Mouse (Mus musculus): ENCODE measurements at regions not wholly inside any gene's neighbourhood (a gene's known extent, or its start where the extent isn't known, plus 50 kb on each side); places are given as distances from the start of the nearest gene placed in this dataset.

DNA sequence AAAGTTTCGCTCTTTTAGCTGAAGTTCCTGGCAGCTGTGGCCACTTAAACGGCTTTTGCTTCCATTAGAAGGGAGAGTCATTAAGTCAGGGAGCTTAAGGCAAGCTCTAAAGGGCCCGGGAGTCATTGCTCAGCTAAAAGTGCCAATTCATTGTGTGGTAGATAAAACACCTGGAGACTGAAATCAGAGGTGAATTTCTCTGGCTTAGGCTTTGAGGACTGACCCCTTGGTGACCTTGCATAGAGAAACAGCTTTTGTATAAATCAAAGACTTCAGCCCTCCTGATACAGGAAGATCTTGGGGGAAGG is 224.1 kb upstream of the Tmem45b start:
- no peak overlapping the region for H3K27ac ChIP-seq (ENCODE audit: low read length)
- 0 out of 2 replicates have a peak overlapping the region, but pooled peaks have one; percentile 8 for H3K4me3 ChIP-seq (ENCODE audit: low read depth, low read length)
- no peak for ATAC-seq (ENCODE audit: insufficient number of reproducible peaks, insufficient read depth, low FRiP score, low read depth)
- WGBS, result 3% methylated on average over 3 of the region's 3 CpGs
- H3K36me3 ChIP-seq (ENCODE audit: control insufficient read depth, insufficient read depth, low read length), result no peaks in the 10 kb centered on the region
- H3K9ac ChIP-seq (replicated peaks; ENCODE audit: low read depth, low read length), result no peak overlapping the region
- H3K9me3 ChIP-seq (ENCODE audit: control insufficient read depth, low read depth, low read length), result no peaks in the 10 kb centered on the region
- H3K4me1 ChIP-seq (ENCODE audit: control insufficient read depth, insufficient read depth, low read length), result peaks cover 15% of the 10 kb centered on the region
- peak overlapping the region; percentile 37 for H3K4me2 ChIP-seq (replicated peaks; ENCODE audit: low read depth, low read length)
- no peaks in the 10 kb centered on the region for H3K27me3 ChIP-seq (ENCODE audit: control insufficient read depth, insufficient read depth, low read length)

DNA sequence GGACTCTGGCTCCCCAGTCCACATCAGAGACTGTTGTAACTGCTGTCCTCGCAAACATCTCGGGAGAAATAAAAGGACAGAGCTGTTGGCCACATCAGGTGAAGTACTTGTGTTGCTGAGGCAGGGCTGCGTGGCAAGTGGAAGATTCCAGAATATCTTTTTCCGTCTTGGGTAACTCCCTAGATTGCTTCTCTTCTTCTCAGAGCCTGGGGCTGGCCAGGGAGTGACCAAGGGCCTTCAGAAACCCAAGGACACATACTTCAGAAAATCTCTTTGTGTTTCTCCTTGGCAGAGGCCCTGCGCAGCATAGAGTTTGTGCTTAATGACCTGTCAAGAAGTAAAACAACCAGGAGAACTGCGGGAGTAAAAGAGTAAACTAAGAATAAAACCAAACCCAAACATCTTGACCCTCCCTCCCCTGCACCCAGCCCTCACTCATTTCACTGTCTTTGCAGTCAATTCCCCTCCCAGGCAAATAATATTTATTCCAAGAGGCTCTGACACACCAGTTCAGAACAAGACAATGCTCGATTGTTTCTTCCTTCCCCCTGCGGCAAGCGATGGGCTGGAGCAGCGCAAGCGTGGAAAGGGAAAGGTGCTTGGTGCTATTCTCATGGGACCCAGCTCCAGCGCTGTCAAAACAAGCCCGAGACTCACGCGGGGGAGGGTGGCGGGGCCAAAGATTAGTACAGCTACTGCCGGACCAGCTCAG is 223.6 kb upstream of the Tmem45b start:
- H3K4me1 ChIP-seq (ENCODE audit: control insufficient read depth, insufficient read depth, low read length), result peaks cover 18% of the 10 kb centered on the region
- no peak overlapping the region for H3K27ac ChIP-seq (ENCODE audit: low read length)
- peak; percentile 50; the same call in 1 of the 2 replicates for ATAC-seq (ENCODE audit: insufficient number of reproducible peaks, insufficient read depth, low FRiP score, low read depth)
- 15% methylated on average over 17 of the region's 17 CpGs for whole genome bisulfite sequencing
- no peak overlapping the region for H3K9ac ChIP-seq (replicated peaks; ENCODE audit: low read depth, low read length)
- H3K27me3 ChIP-seq (ENCODE audit: control insufficient read depth, insufficient read depth, low read length), result no peaks in the 10 kb centered on the region
- H3K9me3 ChIP-seq (ENCODE audit: control insufficient read depth, low read depth, low read length), result no peaks in the 10 kb centered on the region
- H3K36me3 ChIP-seq (ENCODE audit: control insufficient read depth, insufficient read depth, low read length), result no peaks in the 10 kb centered on the region
- H3K4me3 ChIP-seq (ENCODE audit: low read depth, low read length), result 0 out of 2 replicates have a peak overlapping the region, but pooled peaks have one; percentile 8
- peak overlapping the region; percentile 37 for H3K4me2 ChIP-seq (replicated peaks; ENCODE audit: low read depth, low read length)

DNA sequence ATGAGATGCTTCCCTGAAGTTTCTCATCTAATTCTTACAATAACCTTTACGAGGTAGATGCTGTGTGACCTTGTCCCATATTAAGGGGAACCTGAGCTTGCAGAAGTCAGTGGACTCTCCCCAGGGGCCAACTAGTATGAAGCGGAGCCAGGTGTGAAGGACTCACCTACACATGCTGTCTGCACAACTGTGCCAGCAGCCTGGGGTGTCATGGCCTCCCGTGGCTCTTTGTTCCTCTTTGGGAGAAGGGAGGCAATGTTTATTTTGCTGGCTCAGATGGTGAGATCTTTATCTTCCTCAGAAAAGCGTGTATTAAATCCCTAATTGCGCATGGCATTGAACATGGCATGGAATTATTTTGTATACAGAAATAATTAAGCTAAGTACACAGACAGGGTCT is 222.2 kb upstream of the Tmem45b start:
- WGBS, result 80% methylated on average over 5 of the region's 5 CpGs
- Histone ChIP-seq H3K9ac (replicated peaks; ENCODE audit: low read depth, low read length) (no peak overlapping the region), H3K4me1 (ENCODE audit: control insufficient read depth, insufficient read depth, low read length) (peaks cover 20% of the 10 kb centered on the region)

DNA sequence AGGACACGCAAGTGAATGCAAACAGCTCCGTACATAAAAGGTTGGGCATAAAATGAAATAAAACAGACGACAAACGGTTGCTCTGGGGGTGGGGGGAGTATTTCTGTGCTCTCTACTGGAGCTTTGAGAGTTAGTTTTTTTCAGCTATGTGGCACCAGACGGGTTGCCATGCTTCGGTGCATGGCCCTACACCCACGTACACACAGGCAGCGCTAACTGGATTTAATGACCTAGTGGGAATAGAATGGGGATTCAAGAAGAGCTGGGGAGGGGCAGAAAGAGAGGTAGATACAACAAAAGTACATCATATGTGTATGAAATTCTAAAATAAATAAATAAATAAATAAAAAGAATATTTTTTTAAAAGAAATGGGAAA is 220.5 kb upstream of the Tmem45b start:
- 65% methylated on average over 8 of the region's 8 CpGs for WGBS
- Histone ChIP-seq H3K27me3 (ENCODE audit: control insufficient read depth, insufficient read depth, low read length) (no peaks in the 10 kb centered on the region), H3K4me3 (ENCODE audit: low read depth, low read length) (no peak overlapping the region), H3K4me2 (replicated peaks; ENCODE audit: low read depth, low read length) (no peak overlapping the region), H3K4me1 (ENCODE audit: control insufficient read depth, insufficient read depth, low read length) (peaks cover 20% of the 10 kb centered on the region), H3K27ac (ENCODE audit: low read length) (no peak overlapping the region), H3K9me3 (ENCODE audit: control insufficient read depth, low read depth, low read length) (no peaks in the 10 kb centered on the region), H3K9ac (replicated peaks; ENCODE audit: low read depth, low read length) (no peak overlapping the region), H3K36me3 (ENCODE audit: control insufficient read depth, insufficient read depth, low read length) (no peaks in the 10 kb centered on the region)
- ATAC-seq (ENCODE audit: insufficient number of reproducible peaks, insufficient read depth, low FRiP score, low read depth), result no peak

More for the DNA sequence above, 222.2 kb upstream of the Tmem45b start:
- H3K4me2 ChIP-seq (replicated peaks; ENCODE audit: low read depth, low read length), result no peak overlapping the region
- no peaks in the 10 kb centered on the region for H3K36me3 ChIP-seq (ENCODE audit: control insufficient read depth, insufficient read depth, low read length)
- no peak overlapping the region for H3K4me3 ChIP-seq (ENCODE audit: low read depth, low read length)
- H3K27ac ChIP-seq (ENCODE audit: low read length), result no peak overlapping the region
- ATAC-seq (ENCODE audit: insufficient number of reproducible peaks, insufficient read depth, low FRiP score, low read depth), result no peak
- H3K9me3 ChIP-seq (ENCODE audit: control insufficient read depth, low read depth, low read length), result no peaks in the 10 kb centered on the region
- no peaks in the 10 kb centered on the region for H3K27me3 ChIP-seq (ENCODE audit: control insufficient read depth, insufficient read depth, low read length)

DNA sequence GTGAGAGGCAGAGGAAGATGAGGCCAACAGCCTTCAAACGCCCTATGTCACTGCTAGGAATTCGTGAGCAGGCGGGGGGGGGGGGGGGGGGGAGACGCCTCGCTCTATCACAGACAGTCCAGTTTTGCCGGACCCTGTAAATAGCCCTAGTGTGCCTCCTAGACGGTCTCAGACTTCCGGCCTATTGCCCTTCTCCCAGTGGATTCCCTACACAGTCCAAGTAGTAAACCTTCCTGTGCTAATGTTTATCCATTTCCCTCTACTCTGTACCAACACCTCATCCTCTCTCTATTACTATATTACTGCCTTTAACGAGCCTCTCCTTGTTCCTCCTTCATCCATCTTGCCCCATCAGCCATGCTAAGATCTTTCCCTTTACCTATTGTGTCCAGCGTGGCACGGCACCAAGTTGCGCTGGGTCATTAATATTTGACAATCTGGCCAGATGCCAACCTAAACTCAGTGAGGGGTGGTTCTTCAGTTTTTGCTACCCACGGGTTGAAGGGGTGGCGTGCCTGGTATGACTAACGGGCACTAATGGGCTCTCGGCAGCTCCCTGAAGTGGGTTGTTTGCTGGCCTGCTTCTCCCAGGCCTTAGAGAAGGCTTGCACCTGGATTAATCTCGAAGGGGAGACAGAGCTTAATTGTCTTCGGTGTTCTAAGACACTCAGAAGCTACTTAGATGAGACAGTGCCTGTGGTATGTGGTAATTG is 220.0 kb upstream of the Tmem45b start:
- no peak for ATAC-seq (ENCODE audit: insufficient number of reproducible peaks, insufficient read depth, low FRiP score, low read depth)
- Histone ChIP-seq H3K36me3 (ENCODE audit: control insufficient read depth, insufficient read depth, low read length) (no peaks in the 10 kb centered on the region), H3K4me1 (ENCODE audit: control insufficient read depth, insufficient read depth, low read length) (peaks cover 20% of the 10 kb centered on the region), H3K27me3 (ENCODE audit: control insufficient read depth, insufficient read depth, low read length) (no peaks in the 10 kb centered on the region), H3K27ac (ENCODE audit: low read length) (no peak overlapping the region), H3K9me3 (ENCODE audit: control insufficient read depth, low read depth, low read length) (no peaks in the 10 kb centered on the region), H3K9ac (replicated peaks; ENCODE audit: low read depth, low read length) (no peak overlapping the region), H3K4me3 (ENCODE audit: low read depth, low read length) (no peak overlapping the region), H3K4me2 (replicated peaks; ENCODE audit: low read depth, low read length) (no peak overlapping the region)
- WGBS, result 27% methylated on average over 18 of the region's 18 CpGs

DNA sequence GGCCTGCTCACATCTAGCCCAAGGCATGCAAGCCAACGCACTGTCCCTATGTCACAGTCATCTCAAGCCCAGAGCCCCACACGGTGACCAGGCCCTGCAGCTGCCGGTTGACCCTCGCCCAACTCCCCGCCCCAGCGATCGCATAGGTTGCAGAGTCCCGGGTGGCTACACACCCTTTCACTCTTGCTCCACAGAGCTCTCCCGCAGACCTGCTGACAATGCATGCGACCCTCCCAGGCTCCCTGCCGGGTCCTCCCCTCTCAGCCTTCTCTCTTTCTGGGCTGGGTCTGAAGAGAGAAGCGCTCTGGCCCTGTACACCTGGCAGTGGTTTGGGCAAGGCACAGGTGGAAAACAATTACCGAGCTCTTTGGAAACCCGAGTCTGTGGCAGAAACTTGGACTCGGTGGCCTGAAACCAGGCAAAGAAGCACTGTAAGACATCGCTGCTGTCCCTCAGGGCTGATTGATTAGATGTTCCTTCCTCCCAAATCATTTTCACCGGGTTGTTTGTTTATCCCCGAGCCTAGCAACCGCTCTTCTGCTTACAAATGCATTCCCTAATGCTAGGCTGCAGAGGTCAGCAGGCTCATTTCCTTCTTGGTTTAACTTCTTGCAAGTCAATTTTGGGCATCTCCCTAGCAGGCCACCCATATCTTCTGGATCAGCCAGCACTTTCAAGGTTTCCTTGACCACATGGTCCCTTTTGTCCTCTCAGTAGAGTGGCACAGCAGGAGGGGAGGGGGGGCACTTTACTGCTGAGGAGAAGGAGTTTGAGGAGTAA is 219.2 kb upstream of the Tmem45b start:
- H3K27me3 ChIP-seq (ENCODE audit: control insufficient read depth, insufficient read depth, low read length), result no peaks in the 10 kb centered on the region
- H3K4me2 ChIP-seq (replicated peaks; ENCODE audit: low read depth, low read length), result no peak overlapping the region
- peaks cover 17% of the 10 kb centered on the region for H3K4me1 ChIP-seq (ENCODE audit: control insufficient read depth, insufficient read depth, low read length)
- WGBS, result 12% methylated on average over 19 of the region's 19 CpGs
- H3K36me3 ChIP-seq (ENCODE audit: control insufficient read depth, insufficient read depth, low read length), result no peaks in the 10 kb centered on the region
- H3K27ac ChIP-seq (ENCODE audit: low read length), result no peak overlapping the region
- no peaks in the 10 kb centered on the region for H3K9me3 ChIP-seq (ENCODE audit: control insufficient read depth, low read depth, low read length)
- ATAC-seq (ENCODE audit: insufficient number of reproducible peaks, insufficient read depth, low FRiP score, low read depth), result no peak
- no peak overlapping the region for H3K9ac ChIP-seq (replicated peaks; ENCODE audit: low read depth, low read length)
- H3K4me3 ChIP-seq (ENCODE audit: low read depth, low read length), result no peak overlapping the region

DNA sequence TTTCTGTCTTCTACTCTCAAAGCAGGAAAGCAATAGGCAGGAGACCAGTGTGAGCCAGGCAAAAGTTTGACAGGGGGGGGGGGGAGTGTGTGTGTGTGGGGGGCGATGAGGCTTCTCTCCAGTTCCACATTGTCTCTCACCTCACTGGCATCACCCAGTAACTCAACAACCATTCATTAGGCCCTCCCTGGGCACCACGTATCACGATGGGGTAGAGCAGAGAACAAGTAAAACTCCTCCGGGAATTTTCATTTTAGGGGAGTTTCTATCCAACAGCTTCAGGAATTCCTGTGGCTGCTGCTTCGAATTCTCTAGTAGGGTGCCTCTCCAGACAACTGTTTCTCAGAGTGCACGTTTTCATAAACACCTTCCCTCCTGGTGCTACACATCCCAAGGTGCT is 218.6 kb upstream of the Tmem45b start:
- ATAC-seq (ENCODE audit: insufficient number of reproducible peaks, insufficient read depth, low FRiP score, low read depth), result no peak
- Histone ChIP-seq H3K9ac (replicated peaks; ENCODE audit: low read depth, low read length) (no peak overlapping the region), H3K27ac (ENCODE audit: low read length) (no peak overlapping the region), H3K27me3 (ENCODE audit: control insufficient read depth, insufficient read depth, low read length) (no peaks in the 10 kb centered on the region), H3K4me2 (replicated peaks; ENCODE audit: low read depth, low read length) (no peak overlapping the region), H3K4me1 (ENCODE audit: control insufficient read depth, insufficient read depth, low read length) (peaks cover 11% of the 10 kb centered on the region), H3K4me3 (ENCODE audit: low read depth, low read length) (no peak overlapping the region), H3K36me3 (ENCODE audit: control insufficient read depth, insufficient read depth, low read length) (no peaks in the 10 kb centered on the region), H3K9me3 (ENCODE audit: control insufficient read depth, low read depth, low read length) (no peaks in the 10 kb centered on the region)
- WGBS, result 41% methylated on average over 6 of the region's 6 CpGs

DNA sequence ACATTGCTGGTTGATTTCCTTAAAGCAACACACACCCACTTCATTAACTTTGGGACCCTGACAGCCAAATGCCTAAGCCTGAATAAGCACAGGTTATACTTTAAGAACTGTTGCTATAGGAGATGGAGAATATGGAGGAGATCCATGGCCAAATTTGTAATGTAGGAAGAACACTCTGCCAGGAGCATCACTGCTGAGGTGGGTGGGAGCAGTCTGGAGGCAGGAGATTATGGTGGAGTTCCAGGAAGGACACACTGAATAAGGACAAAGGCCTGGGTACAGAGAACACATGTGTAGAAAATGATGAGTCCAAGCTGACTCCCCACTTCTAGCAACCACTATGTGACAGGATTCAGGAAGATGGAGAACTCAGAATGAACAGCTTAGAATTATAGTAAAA is 212.9 kb upstream of the Tmem45b start:
- H3K27ac ChIP-seq (ENCODE audit: low read length), result no peak overlapping the region
- H3K27me3 ChIP-seq (ENCODE audit: control insufficient read depth, insufficient read depth, low read length), result no peaks in the 10 kb centered on the region
- H3K9me3 ChIP-seq (ENCODE audit: control insufficient read depth, low read depth, low read length), result no peaks in the 10 kb centered on the region
- ATAC-seq (ENCODE audit: insufficient number of reproducible peaks, insufficient read depth, low FRiP score, low read depth), result no peak
- no peak overlapping the region for H3K4me2 ChIP-seq (replicated peaks; ENCODE audit: low read depth, low read length)
- 0 out of 2 replicates have a peak, but pooled peaks cover under 1% of the 10 kb centered on the region for H3K4me1 ChIP-seq (ENCODE audit: control insufficient read depth, insufficient read depth, low read length)
- no peaks in the 10 kb centered on the region for H3K36me3 ChIP-seq (ENCODE audit: control insufficient read depth, insufficient read depth, low read length)
- no peak overlapping the region for H3K4me3 ChIP-seq (ENCODE audit: low read depth, low read length)
- no peak overlapping the region for H3K9ac ChIP-seq (replicated peaks; ENCODE audit: low read depth, low read length)

Measured in stomach, embryonic 14.5 days (tissue).